Mouse (Mus musculus) testis, adult 2 months (tissue): ENCODE results near the gene Bnc2.

Source experiments
- CTCF ChIP-seq: fragments of 200-500 bp; IDR thresholded peaks from 2 replicates; pipeline ENCODE4 v1.5.1; 2012; ENCODE audit warnings: low read depth, mild to moderate bottlenecking, inconsistent platforms, low read length, moderate library complexity; ENCODE audit not compliant: control insufficient read depth, insufficient read depth, insufficient replicate concordance
- POLR2A ChIP-seq: fragments of 200-500 bp; IDR thresholded peaks from 2 replicates; pipeline ENCODE4 v1.6.1; 2012; ENCODE audit warnings: low read depth, mild to moderate bottlenecking, inconsistent platforms, low read length, moderate library complexity; ENCODE audit not compliant: control insufficient read depth

GRCm38 (mm10) chr4:84637641-84638040 lies 37.4 kb downstream of the Bnc2 start:
- no peak for TF ChIP-seq POLR2A
- no peak for TF ChIP-seq CTCF
